Mouse (Mus musculus) intestine, embryonic 14.5 days (tissue): Measurements from ENCODE around the gene Cux1. TPM values are rescaled to one million over a fixed set of nuclear protein-coding genes. Genes with fewer than 3 reads are reported as not detected.

Source experiments
- ATAC-seq: fragments of 200-750 bp; cut with Nextera tagmentation; replicated peaks from 2 replicates; pipeline ENCODE4 v1.8.0; 2017; ENCODE audit warnings: low read depth, moderate number of reproducible peaks, moderate TSS enrichment, moderate library complexity; ENCODE audit not compliant: low FRiP score, low TSS enrichment
- DNase-seq: peaks from one replicate; pipeline ENCODE4 v3.0.0-alpha.2; 2018; ENCODE audit warnings: low spot score
- H3K27ac ChIP-seq: fragments of 300-500 bp; sonication (generic); 2 replicates; pipeline ENCODE4 v1.5.1; 2014; ENCODE audit warnings: low read depth, mild to moderate bottlenecking, control low read depth
- H3K27me3 ChIP-seq: fragments of 300-500 bp; sonication (generic); replicated peaks from 2 replicates; pipeline ENCODE4 v1.6.1; 2014; ENCODE audit warnings: low read length, control low read depth; ENCODE audit not compliant: control insufficient read depth, insufficient read depth
- H3K36me3 ChIP-seq: fragments of 300-500 bp; sonication (generic); 2 replicates; pipeline ENCODE4 v1.6.1; 2014; ENCODE audit warnings: low read length, control low read depth; ENCODE audit not compliant: control insufficient read depth, insufficient read depth
- H3K4me1 ChIP-seq: fragments of 300-500 bp; sonication (generic); replicated peaks from 2 replicates; pipeline ENCODE4 v1.6.1; 2014; ENCODE audit warnings: low read length, control low read depth, mixed read lengths; ENCODE audit not compliant: control insufficient read depth, insufficient read depth
- H3K4me2 ChIP-seq: fragments of 300-500 bp; sonication (generic); 2 replicates; pipeline ENCODE4 v1.6.1; 2014; ENCODE audit warnings: low read length
- H3K4me3 ChIP-seq: fragments of 300-500 bp; sonication (generic); 2 replicates; pipeline ENCODE4 v1.5.1; 2014; ENCODE audit warnings: low read depth, low read length, control low read depth, mixed read lengths
- H3K9ac ChIP-seq: fragments of 300-500 bp; sonication (generic); 2 replicates; pipeline ENCODE4 v1.6.1; 2014; ENCODE audit warnings: mild to moderate bottlenecking, low read length
- H3K9me3 ChIP-seq: fragments of 300-500 bp; sonication (generic); 2 replicates; pipeline ENCODE4 v1.6.1; 2016; ENCODE audit warnings: low read length, control low read depth; ENCODE audit not compliant: control insufficient read depth
- WGBS: fragments of 180-500 bp; shearing (Covaris S2); extraction: QIAGEN DNeasy Blood & Tissue Kit; methylation state at CpG from one replicate; pipeline ENCODE4 v1.1.7; 2014; 5-methylcytosine and 5-hydroxymethylcytosine counted together
- polyA plus RNA-seq: library from polyadenylated mRNA; unstranded; fragments of >200 nt; fragmentation: Nextera tagmentation; extraction: Ambion mirVana; gene quantifications from 2 replicates; pipeline ENCODE4 v1.2.1, GENCODE M21; 2014

Cux1 gene
- polyA plus RNA-seq, 1 experiment from 2014 or later = 72.7 TPM

- Histone ChIP-seq H3K4me3 (peak overlapping the region; percentile 64), H3K27ac (peak overlapping the region; percentile 69), H3K9me3 (no peaks in the 10 kb centered on the region), H3K4me2 (peak overlapping the region; percentile 74), H3K27me3 (no peaks in the 10 kb centered on the region), H3K4me1 (peaks cover 8% of the 10 kb centered on the region; the same call in 1 of the 2 replicates), H3K9ac (peak overlapping the region; percentile 42; the same call in 1 of the 2 replicates), H3K36me3 (no peaks in the 10 kb centered on the region)
- WGBS = 15% methylated on average over 15 of the region's 15 CpGs
- DNase-seq (no peak), ATAC-seq (no peak)
Observed at GRCm38 (mm10) chr5:136245541-136246451, 321.5 kb downstream of the Cux1 start.

DNA sequence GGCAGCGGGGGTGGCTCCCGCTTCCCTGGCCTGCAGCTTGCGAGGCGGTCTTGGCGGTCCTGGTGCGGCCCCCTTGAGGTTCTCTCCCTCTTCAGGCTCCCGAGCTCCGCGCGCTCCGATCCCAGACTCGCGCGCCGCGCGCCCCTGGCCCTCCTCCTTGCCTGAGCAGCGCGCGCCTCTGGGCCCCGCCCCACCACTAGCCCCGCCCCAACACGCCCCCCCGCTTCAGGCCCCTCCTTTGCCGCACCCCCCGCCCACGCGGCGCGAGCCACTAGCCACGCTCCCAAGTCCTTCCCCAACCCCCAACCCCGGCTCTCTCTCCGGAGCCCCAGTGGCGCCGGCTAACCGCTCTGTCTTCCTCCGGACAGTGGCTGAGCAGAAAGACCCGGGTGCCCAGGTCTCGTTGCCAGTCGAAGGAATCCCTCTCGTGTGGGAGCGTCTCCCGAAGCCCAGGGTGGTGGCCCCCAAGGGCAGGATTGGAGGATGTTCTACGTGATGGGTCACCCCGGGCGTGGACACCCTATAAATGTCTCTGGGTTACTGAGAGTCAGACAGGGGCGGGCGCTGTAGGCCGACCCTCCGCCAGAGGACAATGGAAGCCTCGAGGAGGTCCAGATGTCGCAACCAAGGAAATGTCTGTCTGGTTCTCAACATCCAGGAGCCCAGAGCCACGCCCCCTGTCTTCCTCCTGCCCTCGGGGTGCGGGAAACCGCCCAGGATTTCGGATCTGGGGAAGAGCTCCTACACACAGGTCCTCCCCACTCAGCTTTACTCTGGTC lies 322.3 kb downstream of the Cux1 start:
- H3K27me3 ChIP-seq = no peaks in the 10 kb centered on the region
- under 1% methylated on average over 45 of the region's 57 CpGs for WGBS

DNA sequence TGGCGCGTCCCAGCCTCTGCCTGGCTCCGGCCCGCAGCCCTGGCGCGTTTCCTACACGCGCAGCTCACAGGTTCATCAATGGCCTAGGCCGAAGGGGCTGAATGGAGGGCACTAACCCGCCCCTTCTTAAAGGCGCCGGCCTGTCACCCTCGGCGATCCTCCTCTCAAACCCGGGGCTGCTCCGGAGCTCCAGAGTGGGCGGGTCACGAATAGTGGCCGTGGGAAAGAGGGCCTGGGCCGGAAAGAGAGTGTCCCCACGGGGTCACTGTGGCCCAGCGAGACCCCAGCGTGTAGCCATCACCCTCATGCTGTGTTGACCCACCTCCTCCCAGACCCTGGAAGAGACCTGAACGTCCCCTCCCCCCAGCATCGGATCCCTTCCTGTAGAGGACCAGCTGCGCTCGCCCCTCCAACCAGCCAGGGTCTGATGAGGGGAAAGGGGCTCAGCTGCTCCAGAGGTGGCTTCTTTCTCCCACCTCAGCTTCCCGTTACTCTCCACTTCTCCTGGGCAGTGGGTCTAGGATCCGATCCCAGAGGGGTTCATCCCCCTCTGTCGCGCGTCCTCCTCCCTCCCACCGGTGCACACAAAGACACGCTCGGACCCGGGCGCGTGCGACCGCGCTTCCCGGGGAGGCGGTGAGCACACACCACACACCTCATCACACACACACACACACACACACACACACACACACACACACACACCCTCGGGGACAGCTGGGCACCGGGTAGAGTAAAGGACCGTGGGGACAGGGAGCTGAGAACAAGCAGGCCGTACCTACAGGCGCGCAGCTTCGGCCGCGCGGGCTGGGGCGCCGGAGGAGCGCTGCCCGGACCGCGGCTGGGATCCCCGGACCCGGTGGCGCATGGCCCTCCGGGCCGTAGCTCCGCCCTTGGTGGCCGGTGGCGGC lies 323.2 kb downstream of the Cux1 start:
- DNase-seq (peak; percentile 75), ATAC-seq (peak; percentile 1; the same call in 1 of the 2 replicates)
- Histone ChIP-seq H3K4me3 (peak overlapping the region; percentile 64), H3K27ac (no peak overlapping the region), H3K9ac (peak overlapping the region; percentile 50), H3K4me1 (peaks cover 8% of the 10 kb centered on the region; the same call in 1 of the 2 replicates), H3K36me3 (no peaks in the 10 kb centered on the region), H3K27me3 (no peaks in the 10 kb centered on the region), H3K9me3 (no peaks in the 10 kb centered on the region), H3K4me2 (peak overlapping the region; percentile 74)
- under 1% methylated on average over 66 of the region's 67 CpGs for WGBS

More for the DNA sequence above, 322.3 kb downstream of the Cux1 start:
- Histone ChIP-seq H3K4me2 (peak overlapping the region; percentile 74), H3K4me3 (peak overlapping the region; percentile 64), H3K36me3 (no peaks in the 10 kb centered on the region), H3K9me3 (no peaks in the 10 kb centered on the region), H3K9ac (peak overlapping the region; percentile 50), H3K4me1 (peaks cover 8% of the 10 kb centered on the region; the same call in 1 of the 2 replicates), H3K27ac (peak overlapping the region; percentile 69)
- DNase-seq (peak; percentile 88), ATAC-seq (peak; percentile 82)

DNA sequence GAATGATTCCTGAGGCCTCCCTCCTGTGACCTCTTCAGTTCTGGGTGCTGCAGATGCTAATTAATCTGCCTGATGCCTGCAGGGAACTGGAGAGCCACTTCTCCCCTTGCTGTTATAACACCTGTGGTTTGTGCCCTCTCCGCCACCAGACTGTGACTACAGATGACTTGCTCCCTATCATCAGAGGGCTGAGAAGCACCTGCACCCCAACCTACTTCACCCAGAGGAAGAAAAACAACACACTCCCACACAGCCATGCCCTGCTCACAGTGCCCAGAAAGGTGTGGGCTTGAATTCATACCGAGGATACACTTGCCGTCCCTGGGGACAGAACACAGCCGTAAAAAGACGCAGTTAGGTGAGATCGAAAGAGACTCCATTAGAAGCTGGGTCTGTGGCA lies 326.1 kb downstream of the Cux1 start:
- H3K9me3 ChIP-seq = no peaks in the 10 kb centered on the region
- peaks cover 8% of the 10 kb centered on the region; the same call in 1 of the 2 replicates for H3K4me1 ChIP-seq
- DNase-seq (no peak), ATAC-seq (no peak)
- no peak overlapping the region for H3K4me3 ChIP-seq
- H3K9ac ChIP-seq = no peak overlapping the region
- no peak overlapping the region for H3K4me2 ChIP-seq
- WGBS = 78% methylated on average over 6 of the region's 6 CpGs
- no peaks in the 10 kb centered on the region for H3K27me3 ChIP-seq
- no peak overlapping the region for H3K27ac ChIP-seq
- H3K36me3 ChIP-seq = no peaks in the 10 kb centered on the region

DNA sequence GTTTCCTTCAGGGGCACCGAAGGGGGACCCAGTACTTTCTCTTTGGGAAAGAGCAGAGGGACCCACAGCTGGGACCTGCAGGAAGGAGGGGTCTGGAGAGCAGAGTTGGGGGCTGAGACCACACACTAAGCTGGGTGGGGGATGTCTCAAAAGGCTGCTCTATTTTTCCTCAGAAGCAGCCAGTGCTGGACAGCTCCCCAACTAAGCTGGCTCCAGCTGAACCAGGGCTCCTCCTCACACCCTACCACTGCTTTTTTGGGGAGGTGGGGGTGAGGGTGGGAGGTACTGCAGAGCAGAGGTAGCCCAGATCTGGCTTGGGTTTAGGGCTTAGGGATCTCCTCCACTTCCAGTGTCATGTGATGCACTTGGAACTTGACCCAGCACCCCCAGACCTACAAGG lies 326.9 kb downstream of the Cux1 start:
- Histone ChIP-seq H3K4me1 (peaks cover 8% of the 10 kb centered on the region; the same call in 1 of the 2 replicates), H3K27me3 (no peaks in the 10 kb centered on the region), H3K27ac (no peak overlapping the region), H3K4me3 (no peak overlapping the region), H3K9me3 (no peaks in the 10 kb centered on the region), H3K9ac (no peak overlapping the region), H3K36me3 (no peaks in the 10 kb centered on the region), H3K4me2 (no peak overlapping the region)
- WGBS = 31% methylated on average over 1 of the region's 1 CpGs
- ATAC-seq (no peak), DNase-seq (no peak)

DNA sequence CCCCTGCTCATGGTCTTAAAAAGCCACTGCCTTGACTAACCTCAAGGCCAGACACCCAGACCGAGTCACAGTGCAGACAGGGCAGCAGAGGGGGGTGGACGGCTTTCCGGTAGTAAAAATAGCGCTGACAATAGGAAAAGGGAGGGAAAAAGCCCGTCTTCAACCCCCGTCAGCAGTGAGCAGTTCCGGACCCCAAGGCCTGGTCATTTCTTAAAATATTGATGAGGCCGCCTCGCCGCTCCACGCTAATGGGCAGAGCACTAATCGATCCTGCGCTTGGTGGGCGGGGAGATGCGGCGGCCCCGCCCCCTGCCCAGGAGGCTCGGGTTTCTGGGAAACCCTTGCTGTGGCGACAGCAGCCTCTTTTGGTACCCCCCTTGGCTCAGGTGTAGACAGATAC lies 329.7 kb downstream of the Cux1 start:
- H3K4me3 ChIP-seq = peak overlapping the region; percentile 10; the same call in 1 of the 2 replicates
- H3K9me3 ChIP-seq = no peaks in the 10 kb centered on the region
- 2% methylated on average over 19 of the region's 19 CpGs for WGBS
- DNase-seq (no peak), ATAC-seq (no peak)
- no peak overlapping the region for H3K9ac ChIP-seq
- no peaks in the 10 kb centered on the region for H3K36me3 ChIP-seq
- peak overlapping the region; percentile 49 for H3K4me2 ChIP-seq
- H3K4me1 ChIP-seq = no peaks in the 10 kb centered on the region
- H3K27ac ChIP-seq = no peak overlapping the region
- 0 out of 2 replicates have a peak, but pooled peaks cover 7% of the 10 kb centered on the region for H3K27me3 ChIP-seq

- Histone ChIP-seq H3K4me3 (no peak overlapping the region), H3K36me3 (no peaks in the 10 kb centered on the region), H3K4me1 (no peaks in the 10 kb centered on the region), H3K9ac (no peak overlapping the region), H3K9me3 (no peaks in the 10 kb centered on the region), H3K27ac (no peak overlapping the region), H3K27me3 (peaks cover 12% of the 10 kb centered on the region; the same call in 1 of the 2 replicates), H3K4me2 (no peak overlapping the region)
- DNase-seq = no peak
- WGBS = 70% methylated on average over 5 of the region's 5 CpGs
- ATAC-seq = no peak
Observed at GRCm38 (mm10) chr5:136236611-136237010, 330.7 kb downstream of the Cux1 start.
